Mouse (Mus musculus) thymus, postnatal 36 days (tissue): ENCODE measurements at regions not wholly inside any gene's neighbourhood (a gene's known extent, or its start where the extent isn't known, plus 50 kb on each side); places are given as distances from the start of the nearest gene placed in this dataset.
A peak's percentile ranks its signal among the peaks of the same experiment; 100 is the strongest.
"Not testable (repeated sequence)": the region's sequence is repeated elsewhere in the genome, so short reads cannot be mapped to it uniquely, and the experiment has no call there.

ENCODE experiments used
- DNase-seq, 2 experiments: peaks; one replicate each; pipeline ENCODE4 v3.0.0; 2022; ENCODE audit warnings: mixed read lengths in 2 of 2

DNA sequence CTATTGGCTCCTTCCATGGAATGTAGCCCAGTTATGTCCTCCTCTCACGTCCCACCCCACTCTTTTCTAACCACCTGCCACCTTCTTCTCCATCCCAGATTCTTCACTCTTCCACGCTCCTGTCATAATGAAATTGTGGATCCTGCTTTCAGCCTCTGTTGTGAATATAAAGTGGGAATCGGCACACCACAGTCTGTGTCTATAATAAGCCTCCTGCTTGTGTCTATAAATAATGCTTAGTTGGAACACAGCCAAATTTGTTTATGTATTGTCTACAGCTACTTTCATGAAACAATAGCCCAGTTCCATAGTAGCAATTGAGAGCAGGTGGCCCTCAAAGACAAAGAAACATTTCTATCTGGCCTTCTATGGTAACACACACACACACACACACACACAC lies 137.5 kb upstream of the Rps6ka3 start:
- DNase-seq: no peak

- no peak for DNase-seq
These were observed 136.6 kb upstream of the Rps6ka3 start for GRCm38 (mm10) chrX:159073533-159073932.

GRCm38 (mm10) chrX:159080508-159080907 lies 129.6 kb upstream of the Rps6ka3 start:
- peak; percentile 21 to 45 for DNase-seq

DNA sequence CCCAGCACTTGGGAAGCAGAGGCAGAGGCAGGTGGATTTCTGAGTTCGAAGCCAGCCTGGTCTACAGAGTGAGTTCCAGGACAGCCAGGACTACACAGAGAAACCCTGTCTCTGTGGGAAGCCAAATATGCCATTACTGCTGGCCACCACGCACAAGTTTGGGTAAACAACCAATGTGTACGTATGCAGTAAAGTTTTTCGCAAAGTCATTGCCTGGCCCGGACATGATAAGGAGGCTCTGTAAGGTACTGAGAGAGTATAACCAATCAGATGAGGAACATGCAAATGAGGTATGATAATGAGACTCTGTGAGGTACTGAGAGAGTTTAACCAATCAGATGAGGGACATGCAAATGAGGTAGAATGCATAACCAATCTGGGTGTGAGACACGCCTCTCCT lies 99.5 kb upstream of the Rps6ka3 start:
- DNase-seq: not testable (repeated sequence)

DNA sequence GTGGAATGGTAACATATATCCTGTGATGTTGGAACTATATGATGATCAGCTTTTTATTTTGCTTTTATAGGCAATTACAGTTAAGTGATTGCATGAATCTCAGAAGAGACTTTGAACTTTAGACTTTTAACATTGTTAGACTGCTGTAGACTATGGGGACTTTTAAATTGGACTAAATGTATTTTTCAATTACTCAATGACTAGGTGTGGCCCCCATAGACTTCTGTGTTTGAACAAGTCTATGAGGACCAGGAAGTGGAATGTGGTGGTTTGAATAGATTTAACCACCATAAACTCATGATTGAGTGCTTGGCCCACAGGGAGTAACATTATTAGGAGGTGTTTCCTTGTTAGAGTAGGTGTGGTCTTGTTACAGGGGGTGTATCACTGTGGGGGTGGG lies 93.9 kb upstream of the Rps6ka3 start:
- no peak for DNase-seq

GRCm38 (mm10) chrX:159140554-159140953 lies 69.6 kb upstream of the Rps6ka3 start:
- DNase-seq: no peak

DNA sequence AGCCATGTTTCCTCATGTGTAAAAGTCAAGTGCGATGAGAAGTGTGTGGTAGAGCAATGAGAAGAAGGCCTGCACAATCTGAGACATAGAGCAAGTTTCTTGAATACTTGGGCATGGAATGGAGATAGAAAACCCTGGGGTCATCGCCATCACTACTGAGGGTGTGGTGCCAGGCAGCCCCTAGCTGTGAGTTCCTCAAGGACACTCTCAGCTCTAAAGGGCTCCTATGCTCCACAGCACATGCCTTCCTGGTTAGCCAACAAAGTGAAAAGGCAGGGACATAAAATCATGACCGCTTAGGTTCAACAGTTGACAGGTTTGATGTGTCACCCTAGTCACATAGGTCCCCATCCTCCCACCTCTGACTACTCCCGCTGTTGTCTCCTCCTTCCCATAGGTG lies 66.8 kb upstream of the Rps6ka3 start:
- DNase-seq: no peak

GRCm38 (mm10) chrX:159144674-159145073 lies 65.4 kb upstream of the Rps6ka3 start:
- no peak for DNase-seq

DNA sequence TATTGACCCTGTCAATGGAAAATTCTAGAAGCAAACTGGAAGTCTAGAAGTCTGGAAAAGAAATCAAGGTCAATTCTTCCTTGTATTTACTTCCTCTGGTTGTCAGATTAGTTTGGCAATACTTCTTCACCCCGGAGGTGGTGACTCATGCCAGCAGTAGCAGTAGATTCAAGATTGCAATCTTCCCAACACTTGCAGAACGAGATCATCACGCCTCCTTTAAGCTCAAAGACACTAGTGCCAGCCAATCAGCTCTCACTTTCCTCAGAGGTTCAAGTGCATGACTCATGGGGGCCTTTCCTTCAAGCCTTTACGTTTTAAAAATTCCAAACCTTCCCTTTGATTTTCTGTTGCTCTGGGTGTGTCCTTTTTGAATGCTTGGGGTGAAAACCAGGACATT lies 64.9 kb upstream of the Rps6ka3 start:
- DNase-seq: no peak

DNA sequence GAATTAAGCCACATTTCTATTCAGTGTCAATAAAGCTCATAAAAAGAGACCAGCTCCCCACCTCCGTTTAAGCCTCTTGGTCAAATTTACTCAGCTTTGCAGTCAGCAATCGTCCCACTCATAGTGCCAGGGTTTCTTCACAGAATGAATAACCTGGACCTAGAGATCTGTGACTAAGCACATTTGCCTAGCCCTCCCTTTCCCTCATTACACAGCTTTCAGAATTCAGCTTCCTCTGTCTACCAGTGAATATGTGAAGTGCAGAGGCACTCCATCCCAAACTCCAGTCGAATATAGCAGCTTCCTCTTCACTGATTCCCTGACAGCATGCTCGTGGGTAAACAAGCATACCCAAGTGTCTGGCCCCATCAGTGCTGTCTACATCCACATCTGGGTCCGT lies 54.3 kb upstream of the Rps6ka3 start:
- no peak for DNase-seq

DNA sequence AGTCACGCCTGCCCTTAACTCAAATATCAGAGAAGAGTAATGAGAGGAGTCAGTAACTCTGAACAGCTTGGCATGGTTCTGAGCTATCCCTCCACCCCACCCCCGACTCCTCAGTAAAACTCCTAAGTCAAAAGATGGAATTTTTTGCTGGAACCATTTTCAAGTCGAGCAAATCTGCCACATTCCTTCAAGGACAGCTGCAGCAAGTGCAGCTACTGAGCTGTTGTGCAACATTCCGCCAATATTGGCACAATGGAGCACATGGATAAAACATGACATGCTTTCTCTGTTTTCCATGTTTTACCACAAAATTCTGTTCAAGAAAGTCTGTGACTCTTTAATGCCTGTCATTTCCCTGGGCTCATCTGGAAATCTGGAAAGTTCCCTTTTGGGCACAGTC lies 53.1 kb upstream of the Rps6ka3 start:
- no peak for DNase-seq

- DNase-seq: no peak
These were observed 50.4 kb upstream of the Rps6ka3 start for GRCm38 (mm10) chrX:159159727-159160126.
